Mouse (Mus musculus) ES-E14 (cell line): Measurements from ENCODE around the gene Upf2.

Experiments used
- CHD2 ChIP-seq: IDR thresholded peaks from 2 replicates; pipeline ENCODE4 v1.6.1; 2014; ENCODE audit warnings: mild to moderate bottlenecking, low read depth, low read length, inconsistent platforms
- HCFC1 ChIP-seq: IDR thresholded peaks from 2 replicates; pipeline ENCODE4 v1.6.1; 2012; ENCODE audit warnings: low read length, inconsistent platforms, borderline replicate concordance; ENCODE audit not compliant: insufficient read depth
- MAFK ChIP-seq: IDR thresholded peaks from 2 replicates; pipeline ENCODE4 v1.6.1; 2014; ENCODE audit warnings: mild to moderate bottlenecking, low read depth, low read length, inconsistent platforms; ENCODE audit not compliant: insufficient read depth
- ZNF384 ChIP-seq: IDR thresholded peaks from 2 replicates; pipeline ENCODE4 v1.6.1; 2012; ENCODE audit warnings: low read depth, low read length, inconsistent platforms

DNA sequence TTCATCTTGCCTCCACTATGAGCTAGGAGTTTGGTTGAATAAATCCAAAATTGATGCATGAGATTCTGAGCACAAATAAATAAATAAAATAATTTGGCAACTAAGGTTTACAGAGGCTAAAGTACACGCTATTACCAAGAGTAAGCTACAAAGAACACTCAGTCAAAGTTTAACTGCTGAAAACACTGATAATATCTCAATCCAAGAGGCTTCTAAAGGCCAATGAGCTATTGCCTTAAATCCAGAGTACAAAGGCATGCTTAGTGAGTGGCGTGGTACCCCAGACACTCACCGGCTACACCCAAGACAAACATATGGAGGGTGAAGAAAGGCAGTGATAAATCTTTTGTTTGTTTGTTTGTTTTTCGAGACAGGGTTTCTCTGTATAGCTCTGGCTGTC lies 14.7 kb upstream of the Upf2 start:
- TF ChIP-seq HCFC1 = no peak
- no peak for TF ChIP-seq ZNF384
- no peak for TF ChIP-seq MAFK
- no peak for TF ChIP-seq CHD2
